Mouse (Mus musculus) left cerebral cortex, postnatal 10 days (tissue): ENCODE measurements around the gene Rhobtb1. TPM values are rescaled to one million over a fixed set of nuclear protein-coding genes. Genes with fewer than 3 reads are reported as not detected.
A peak's percentile ranks its signal among the peaks of the same experiment; 100 is the strongest.

Experiments
- DNase-seq, 2 experiments: peaks; one replicate each; pipeline ENCODE4 v3.0.0; 2021 to 2022; ENCODE audit warnings: low spot score in 2 of 2, mixed read lengths in 1 of 2; ENCODE audit errors: extremely low spot score in 1 of 2
- intact Hi-C: fragments of 180-260 bp; cut with DNase I; formaldehyde crosslinking; loops from one replicate; pipeline ENCODE4 v1.15.1; 2025
- total RNA-seq, 2 experiments: library from RNA; stranded (reverse); gene quantifications; 2 replicates each; pipeline ENCODE4 v1.2.3; 2021

The Rhobtb1 gene
- total RNA-seq, 2 experiments from 2014 or later, result 10.0 to 14.4 TPM

DNA sequence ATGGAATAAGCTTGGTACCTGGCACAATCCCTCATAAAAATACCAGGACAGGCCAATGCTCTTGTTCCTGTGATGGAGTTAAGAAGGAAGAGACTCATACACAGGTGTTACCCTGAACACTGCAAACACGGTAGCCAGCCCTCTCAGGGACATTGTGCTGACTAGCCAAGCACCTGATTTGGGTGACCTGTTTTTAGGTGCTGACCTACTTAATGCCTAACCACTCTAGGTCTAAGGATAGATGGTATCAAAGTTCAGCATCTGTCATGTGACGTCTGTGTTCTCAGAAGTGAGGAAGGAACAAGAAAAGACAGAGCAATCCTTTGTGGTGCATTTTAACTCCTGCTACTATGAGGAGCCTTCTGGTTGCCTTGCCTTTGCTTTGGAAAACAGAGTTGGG lies 9.6 kb downstream of the Rhobtb1 start:
- DNase-seq, result no peak
- intact Hi-C loops, result loop anchor here (10.0 kb wide), 1 partner anchor 256 kb away; no protein-coding TSS in a partner anchor

DNA sequence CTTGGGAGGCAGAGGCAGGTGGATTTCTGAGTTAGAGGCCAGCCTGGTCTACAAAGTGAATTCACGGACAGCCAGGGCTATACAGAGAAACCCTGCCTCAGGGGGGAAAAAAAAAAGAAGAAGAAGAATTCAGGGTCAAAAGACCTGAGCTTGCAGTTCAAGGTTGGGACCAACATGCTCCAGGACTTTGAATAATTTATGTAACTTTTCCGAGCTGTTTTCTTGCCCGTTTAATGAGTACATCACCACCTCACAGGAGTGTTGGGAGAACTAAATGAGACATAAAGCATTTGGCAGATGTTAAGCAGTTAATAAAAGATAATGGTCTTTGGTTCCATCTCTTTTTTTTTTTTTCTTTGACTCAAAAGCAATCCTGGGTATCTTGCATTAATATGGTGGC lies 10.3 kb downstream of the Rhobtb1 start:
- no peak for DNase-seq
- intact Hi-C loops, result loop anchor here (10.0 kb wide), 1 partner anchor 257 kb away; no protein-coding TSS in a partner anchor

DNA sequence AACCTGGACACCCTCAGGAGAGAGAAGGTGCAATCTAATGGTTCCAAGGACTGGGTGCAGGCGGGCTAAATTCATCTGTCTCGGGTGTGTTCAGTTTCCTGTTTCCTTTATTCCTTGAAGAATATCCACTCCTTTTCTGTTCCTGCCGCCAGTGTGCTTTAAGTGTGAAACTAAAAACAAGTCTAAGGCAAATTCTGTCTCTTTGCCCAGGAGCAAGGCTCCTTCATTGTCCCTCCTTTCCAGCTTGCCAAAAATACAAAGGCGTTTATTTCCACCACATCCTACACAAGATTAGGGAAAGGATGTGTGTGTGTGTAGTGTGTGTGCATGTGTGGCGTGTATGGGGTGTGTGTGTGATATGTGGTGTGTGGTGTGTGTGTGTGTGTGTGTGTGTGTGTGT lies 11.3 kb downstream of the Rhobtb1 start:
- DNase-seq, result no peak
- intact Hi-C loops, result loop anchor here (10.0 kb wide), 1 partner anchor 258 kb away; no protein-coding TSS in a partner anchor

DNA sequence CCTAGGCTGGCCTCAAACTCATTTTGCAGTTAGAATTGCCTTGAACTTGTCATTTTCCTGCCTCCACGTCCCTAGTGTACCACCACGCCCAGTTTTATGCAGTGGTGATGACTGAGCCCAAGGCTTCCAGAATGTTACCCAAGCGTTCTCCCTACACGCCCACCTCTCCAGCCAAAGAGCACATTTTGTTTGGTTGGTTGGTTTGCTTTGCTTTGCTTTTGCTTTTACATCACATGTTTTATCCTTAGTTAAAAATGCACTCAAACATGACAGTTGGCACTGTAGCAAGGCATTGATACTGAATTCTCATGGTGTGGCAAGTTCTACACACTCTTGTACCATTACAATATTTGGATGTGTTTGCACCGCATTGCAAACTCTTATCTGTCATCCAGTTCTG lies 12.0 kb downstream of the Rhobtb1 start:
- no peak for DNase-seq
- intact Hi-C loops, result loop anchor here (10.0 kb wide), 1 partner anchor 258 kb away; no protein-coding TSS in a partner anchor

DNA sequence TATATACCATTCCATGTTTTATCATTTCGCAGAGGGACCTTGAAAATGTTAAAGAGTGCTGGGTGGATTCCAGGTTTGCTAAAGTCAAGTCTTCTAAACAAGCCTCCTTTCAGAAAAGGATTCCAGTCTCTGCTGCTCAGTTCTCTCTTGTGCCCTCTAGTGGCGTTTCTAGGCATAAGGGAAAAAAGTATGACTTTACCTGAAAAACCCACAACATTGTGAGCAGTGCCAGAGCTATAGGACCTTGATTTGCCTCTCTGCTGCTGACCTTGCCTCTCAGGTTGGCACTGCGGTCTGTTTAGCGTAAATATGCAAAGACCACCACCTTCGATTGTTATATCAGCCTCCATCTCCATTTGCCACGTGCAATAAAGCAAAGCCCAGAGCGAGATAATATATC lies 13.9 kb downstream of the Rhobtb1 start:
- intact Hi-C loops, result loop anchor here (10.0 kb wide), 1 partner anchor 260 kb away; no protein-coding TSS in a partner anchor
- no peak for DNase-seq

DNA sequence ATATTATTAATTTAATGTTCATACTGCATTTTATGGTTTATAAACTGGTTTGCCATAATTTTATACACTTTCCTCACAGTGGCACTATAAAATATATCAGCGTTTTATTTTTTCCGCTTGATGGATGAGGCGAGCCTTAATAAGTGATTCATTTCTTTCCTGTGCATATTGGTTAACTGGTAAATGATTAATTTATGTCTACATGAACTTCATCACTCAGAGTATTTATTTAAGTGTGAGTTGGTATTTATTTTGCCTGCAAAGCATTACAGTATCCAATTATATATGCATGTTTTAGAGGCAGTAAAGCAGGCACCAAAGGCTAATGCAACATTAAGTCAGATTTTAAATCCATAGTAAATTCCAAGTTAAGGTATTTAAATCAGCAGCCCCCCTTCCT lies 14.6 kb downstream of the Rhobtb1 start:
- intact Hi-C loops, result loop anchor here (10.0 kb wide), 1 partner anchor 261 kb away; no protein-coding TSS in a partner anchor
- no peak for DNase-seq

DNA sequence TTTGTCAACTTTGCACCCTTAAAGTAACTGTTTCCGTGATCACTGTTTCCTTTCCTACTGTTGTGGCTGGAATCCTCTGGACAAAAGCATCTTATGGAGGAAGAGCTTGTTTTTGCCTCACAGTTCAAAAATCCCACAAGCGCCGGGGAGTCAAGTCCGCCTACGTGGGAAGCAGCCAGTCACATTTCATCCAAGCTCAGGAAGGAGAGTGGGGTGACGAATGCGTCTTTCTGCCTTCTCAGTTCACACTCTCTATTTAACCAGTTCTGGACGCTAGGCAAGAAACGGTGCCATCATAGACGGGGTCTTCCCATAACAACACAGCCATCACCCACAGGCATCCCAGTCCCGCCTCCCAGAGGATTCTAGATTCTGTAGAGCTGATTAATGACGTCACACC lies 15.3 kb downstream of the Rhobtb1 start:
- DNase-seq, result no peak
- intact Hi-C loops, result loop anchor here (10.0 kb wide), 1 partner anchor 262 kb away; no protein-coding TSS in a partner anchor

DNA sequence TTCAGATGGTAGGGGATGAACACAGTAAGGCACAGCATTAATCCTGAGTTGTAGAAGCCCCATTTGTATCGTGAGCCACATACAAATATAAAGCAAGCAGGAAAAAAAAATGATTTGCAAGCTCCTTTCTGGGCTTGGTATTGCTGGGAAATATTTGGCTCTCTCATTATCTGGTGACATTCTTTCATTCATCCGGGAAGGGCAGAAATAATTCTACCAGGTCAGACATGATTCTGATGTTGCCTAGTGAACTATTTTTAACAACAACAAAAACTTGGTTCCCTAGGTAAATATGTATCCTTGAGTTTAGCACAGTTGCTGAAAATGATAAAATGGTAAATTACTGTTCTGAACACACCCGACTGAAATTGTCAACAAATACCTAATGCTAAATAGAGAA lies 21.2 kb downstream of the Rhobtb1 start:
- intact Hi-C loops, result no loop called here
- DNase-seq, result no peak

DNA sequence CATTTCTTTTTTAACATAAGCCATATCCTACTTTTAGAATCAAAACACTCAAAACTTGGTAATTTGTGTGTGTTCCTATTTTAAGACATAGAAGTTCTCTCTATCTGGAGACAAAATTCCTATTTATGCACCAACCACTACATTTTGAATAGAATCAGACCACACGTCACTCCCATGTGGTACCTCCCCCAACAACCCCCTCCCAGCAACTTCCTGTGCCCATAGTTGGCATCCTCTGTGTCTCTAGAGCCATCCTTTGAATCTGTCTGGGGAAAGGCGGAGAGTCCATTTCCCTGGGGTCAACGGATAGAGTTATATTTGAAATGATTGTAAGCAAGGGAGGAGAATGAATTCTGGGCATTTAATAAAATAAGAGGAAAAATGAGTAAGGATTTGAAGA lies 24.9 kb downstream of the Rhobtb1 start:
- no peak for DNase-seq
- intact Hi-C loops, result no loop called here

DNA sequence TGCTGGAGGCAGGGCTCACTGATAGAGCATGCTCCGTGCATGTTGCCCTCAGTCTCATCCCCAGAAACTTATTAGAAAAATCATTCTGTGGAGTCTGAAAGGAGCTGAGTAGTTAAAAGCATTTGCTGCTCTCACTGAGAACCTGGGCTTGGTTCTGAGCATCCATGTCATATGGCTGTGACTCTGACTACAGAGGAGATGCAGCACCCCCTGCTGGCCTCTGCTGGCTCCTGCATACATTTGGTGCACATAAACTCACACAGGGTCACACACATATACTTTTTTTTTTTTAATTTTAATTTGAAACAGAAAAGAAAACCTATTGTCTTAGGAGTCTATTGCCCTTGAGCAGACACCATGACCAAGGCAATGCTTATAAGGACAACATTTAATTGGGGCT lies 28.1 kb downstream of the Rhobtb1 start:
- intact Hi-C loops, result no loop called here
- DNase-seq, result no peak

DNA sequence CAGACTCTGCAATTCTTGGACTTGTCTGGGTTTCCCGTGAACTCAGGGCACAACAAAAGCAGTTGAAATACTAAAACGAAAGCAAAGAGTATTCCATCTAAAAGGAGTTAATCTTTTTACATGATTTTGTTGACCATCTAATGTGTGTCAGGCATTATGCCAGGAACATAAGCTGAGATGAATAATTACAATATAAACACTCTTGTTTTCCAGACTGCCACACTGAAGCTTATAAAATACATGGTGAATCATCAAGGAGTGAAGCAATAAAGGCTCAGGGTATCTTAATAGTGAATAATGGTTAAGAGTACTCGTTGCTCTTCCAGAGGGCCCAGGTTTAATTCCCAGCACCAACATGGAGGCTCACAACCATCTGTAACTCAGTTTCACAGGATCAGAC lies 29.8 kb downstream of the Rhobtb1 start:
- intact Hi-C loops, result no loop called here
- DNase-seq, result no peak

DNA sequence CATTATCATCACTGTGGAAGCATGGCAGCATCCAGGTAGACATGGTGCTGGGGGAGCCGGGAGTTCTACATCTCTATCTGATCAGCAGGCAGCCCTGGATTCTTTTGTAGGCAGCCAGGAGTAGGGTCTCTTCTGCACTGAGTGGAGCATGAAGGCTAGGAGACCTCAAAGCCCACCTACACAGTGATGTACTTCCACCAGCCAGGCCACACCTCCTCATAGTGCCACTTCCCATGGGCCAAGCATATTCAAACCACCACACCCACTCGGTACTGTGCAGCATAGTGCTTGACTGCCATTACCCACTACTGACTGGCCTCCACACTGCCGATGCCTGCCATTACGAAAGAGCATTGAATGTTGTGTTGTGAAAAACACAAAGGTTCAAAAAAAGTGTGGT lies 33.7 kb downstream of the Rhobtb1 start:
- intact Hi-C loops, result loop anchor here (5.0 kb wide), 1 partner anchor 122 kb away; no protein-coding TSS in a partner anchor

DNA sequence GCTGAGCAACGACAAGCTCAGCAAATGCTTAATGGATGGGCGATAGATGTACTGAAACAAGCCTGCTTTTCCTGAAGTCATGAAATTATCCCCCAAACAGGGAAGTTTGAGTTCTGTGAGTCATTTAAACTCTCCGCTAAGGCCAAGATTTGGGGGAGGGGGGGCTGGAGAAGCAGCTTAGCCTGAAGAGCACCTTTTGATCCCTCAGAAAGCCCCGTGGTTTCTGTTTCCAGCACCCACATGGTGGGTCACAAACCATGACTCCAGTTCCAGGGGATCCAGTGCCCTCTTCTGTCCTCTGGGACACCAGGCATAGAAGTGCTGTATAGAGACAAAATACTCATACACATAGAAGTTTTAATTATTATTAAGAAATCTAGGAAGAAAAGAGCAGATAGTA lies 34.2 kb downstream of the Rhobtb1 start:
- DNase-seq, result no peak
- intact Hi-C loops, result loop anchor here (5.0 kb wide), 1 partner anchor 122 kb away; no protein-coding TSS in a partner anchor

More for the DNA sequence above, 33.7 kb downstream of the Rhobtb1 start:
- no peak for DNase-seq

DNA sequence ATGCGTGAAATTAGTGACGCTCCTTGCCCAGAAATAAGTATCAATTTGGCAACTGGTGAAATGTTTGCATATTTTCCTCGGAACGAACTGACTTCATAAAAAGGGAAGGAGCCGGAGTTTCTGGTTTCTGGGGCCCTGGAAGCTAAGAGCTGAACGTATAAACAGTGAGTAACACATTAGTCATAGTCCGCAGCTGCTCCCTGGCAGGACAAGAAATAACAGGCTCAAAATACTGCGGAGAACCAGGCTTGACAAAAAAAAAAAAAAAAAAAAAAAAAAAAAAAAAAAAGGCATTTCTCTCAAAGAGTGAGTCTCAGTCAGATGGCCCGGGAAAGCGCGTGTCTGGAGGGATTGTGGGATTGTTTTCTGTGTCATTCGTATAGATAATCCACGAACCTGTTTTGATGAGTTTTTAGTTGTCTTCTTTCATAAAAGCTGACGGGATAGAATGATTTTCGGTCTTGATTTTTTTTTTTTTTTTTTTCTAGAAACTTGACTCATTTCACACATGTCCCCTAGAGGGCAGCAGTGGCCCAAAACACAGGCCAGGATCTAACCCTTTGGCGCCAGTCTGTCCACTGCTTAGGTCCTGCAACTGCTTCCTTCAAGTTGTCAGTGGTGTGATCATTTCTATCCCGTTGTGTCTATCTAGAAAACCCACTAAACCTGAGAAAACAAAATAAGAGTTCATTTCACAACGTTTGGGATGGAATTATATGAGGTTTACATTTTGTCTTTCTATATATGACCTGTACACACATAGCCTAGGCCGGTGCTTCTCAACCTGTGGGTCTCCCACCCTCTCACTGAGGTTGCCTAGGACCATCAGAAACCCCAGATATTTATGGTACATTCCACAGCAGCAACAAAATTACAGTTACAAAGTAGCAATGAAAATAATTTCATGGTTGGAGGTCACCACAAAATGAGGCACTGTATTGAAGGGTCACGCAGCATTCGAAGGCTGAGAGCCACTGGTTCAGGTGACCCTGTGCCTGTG lies 35.0 kb downstream of the Rhobtb1 start:
- peak; percentile 34 to 70 for DNase-seq
- intact Hi-C loops, result loop anchor here (5.0 kb wide), 1 partner anchor 121 kb away; no protein-coding TSS in a partner anchor

DNA sequence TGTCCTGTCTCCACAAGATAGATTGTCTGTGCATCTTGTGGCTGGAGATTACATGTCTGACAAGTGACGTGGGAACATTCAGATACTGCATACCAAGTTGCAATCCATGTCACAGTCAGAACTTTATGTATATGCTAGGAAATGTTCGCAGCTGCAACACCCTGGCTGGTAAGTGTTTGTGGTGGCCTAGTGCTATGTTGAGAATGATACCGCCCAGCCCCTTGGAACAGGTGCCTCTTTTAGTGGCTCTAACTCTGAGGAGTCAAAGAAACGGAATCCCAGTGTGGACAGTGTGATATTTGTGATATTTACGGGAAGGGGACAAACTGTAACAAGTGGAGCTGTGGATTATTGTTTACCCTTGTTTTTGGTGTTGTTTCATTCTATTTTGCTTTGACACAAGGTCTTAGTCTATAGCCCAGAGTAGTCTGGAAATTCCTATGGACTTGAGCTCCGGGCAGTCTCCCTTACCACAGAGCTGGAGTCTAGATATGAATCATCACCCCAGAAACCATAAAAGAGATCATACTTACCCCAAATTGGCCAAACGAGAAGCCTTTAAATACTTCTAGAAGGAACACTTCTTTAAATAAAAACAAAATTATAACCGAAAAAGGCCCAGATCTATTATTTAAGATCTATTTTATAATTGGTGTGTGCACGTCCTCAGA lies 36.7 kb downstream of the Rhobtb1 start:
- DNase-seq, result no peak
- intact Hi-C loops, result loop anchor here (5.0 kb wide), 1 partner anchor 119 kb away; no protein-coding TSS in a partner anchor

DNA sequence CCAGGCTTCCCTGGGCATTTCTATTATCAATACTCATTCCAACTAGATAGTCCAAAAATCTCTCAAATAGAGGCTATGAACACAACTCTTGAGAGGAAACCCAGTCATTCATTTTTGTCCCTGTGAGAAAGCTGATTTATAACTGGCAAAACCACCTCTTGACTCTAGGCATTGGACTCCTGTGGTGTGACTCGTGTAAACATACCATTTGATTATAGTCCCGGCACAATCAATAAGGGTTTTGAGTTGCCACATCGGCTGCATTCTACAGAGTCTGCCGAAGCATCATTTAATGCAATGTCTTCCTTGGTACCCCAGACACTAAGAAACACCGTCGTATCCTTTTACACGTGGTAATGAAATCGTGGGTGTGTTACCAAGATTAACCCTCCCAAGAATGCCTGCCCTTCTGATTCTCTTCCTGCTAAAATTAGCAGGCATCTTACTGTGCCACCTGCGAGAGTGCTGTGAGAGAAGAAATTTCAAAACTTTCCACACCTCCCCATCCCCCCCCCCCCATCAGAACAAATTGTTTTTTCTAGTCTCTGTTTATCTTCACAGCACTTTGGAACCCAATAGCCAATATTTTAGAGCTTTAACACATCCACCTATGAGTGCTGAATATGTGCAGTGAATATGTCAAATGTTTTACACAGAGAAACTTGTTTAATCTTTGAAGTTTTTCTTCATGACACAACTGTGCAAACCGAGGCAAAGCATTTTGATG lies 39.4 kb downstream of the Rhobtb1 start:
- intact Hi-C loops, result no loop called here
- DNase-seq, result no peak

DNA sequence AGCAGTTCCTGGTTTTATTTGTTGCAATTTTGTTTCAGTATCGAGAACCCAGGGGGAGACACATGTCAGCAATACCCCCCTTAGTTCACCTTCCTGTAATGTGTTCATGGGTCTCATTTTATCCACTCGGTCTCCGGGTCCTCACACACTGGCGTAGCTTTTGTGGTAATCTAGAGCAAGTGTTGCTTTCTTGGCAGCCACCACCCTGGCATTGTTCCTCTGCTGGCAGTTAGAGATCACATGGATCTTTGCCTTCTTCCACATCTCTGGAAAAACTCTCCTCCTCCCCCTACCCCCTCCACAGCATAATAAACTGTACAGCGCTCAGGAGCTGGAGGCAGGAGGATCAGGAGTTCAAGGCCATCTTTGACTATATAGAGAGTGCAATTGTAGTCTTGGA lies 41.0 kb downstream of the Rhobtb1 start:
- intact Hi-C loops, result no loop called here
- no peak for DNase-seq

DNA sequence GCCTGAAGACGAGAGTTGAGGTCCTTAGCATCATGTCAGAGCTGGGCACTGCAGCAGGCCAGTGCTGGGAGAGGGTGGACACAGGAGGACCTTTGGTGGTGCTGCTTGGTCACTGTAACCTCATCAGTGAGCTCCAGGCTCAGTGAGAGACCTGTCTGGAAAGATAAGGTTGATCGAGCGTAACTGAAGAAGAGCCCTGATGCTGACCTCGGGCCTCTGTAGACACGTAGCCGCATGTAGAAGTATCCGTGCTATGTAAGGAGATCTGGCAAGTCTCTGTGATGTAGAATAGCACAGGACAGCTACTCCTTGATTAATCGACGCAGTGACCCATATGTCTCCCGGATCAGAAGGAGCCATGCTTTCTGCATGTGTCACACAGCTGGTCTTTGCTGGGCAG lies 42.5 kb downstream of the Rhobtb1 start:
- intact Hi-C loops, result no loop called here
- no peak for DNase-seq
